Mouse (Mus musculus): ENCODE data around the gene Fmo2.

Gene Fmo2

GRCm38 (mm10) chr1:162838976-162839375 lies 59.5 kb downstream of the Fmo2 start:
- DNase-seq = no peak

DNA sequence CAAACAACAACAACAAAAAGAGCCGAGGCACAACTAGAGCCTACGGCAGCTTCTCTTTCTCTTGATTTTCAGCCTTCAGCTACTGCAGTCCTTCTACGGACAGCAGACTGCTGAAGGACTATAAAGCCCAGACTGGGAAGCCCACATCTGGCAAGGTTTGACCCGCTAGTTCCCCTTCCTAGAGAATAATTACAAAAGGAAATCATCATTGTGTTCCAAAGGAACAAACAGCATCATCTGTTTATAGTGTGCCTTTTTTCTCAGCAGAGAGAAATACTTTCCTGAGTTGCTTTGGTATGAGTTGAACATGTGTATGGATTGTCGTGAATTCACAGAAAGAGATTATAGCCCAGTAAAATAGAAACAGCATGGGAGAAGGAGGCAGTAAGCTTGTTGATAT lies 64.2 kb downstream of the Fmo2 start:
- DNase-seq = no peak

GRCm38 (mm10) chr1:162832574-162832953 lies 66.0 kb downstream of the Fmo2 start:
- DNase-seq = no peak

- no peak for DNase-seq
Observed at GRCm38 (mm10) chr1:162831838-162832573, 66.5 kb downstream of the Fmo2 start.
